Mouse (Mus musculus): ENCODE results near the gene Cphx2.
"Not testable (repeated sequence)": the region's sequence is repeated elsewhere in the genome, so short reads cannot be mapped to it uniquely, and the experiment has no call there.

GRCm38 (mm10) chr14:26059362-26059761 is 22.0 kb upstream of the Cphx2 start:
- not testable (repeated sequence) for TF ChIP-seq POLR2A (IDR thresholded peaks at IDR 0.05; ENCODE audit: borderline replicate concordance, insufficient read depth, low read length); CTCF (IDR thresholded peaks at IDR 0.05; ENCODE audit: borderline replicate concordance, insufficient read depth, low read depth, low read length)

Measured in cerebellum, adult 2 months (tissue).